Mouse (Mus musculus): ENCODE measurements at regions not wholly inside any gene's neighbourhood (a gene's known extent, or its start where the extent isn't known, plus 50 kb on each side); places are given as distances from the start of the nearest gene placed in this dataset.

- H3K9me3 ChIP-seq (replicated peaks; ENCODE audit: insufficient read depth, low read length) = no peaks in the 10 kb centered on the region
- H3K79me2 ChIP-seq (ENCODE audit: control insufficient read depth, insufficient read depth, low read length, poor library complexity) = no peaks in the 10 kb centered on the region
- no peaks in the 10 kb centered on the region for H3K4me1 ChIP-seq (ENCODE audit: control insufficient read depth in 1 of 2, insufficient read depth in 2 of 2, low read length in 2 of 2)
- H3K9ac ChIP-seq (ENCODE audit: control insufficient read depth, low read depth, low read length, poor library complexity, severe bottlenecking) = no peak overlapping the region
- H3K36me3 ChIP-seq (ENCODE audit: control insufficient read depth in 1 of 2, insufficient read depth in 2 of 2, low read length in 2 of 2) = no peaks in the 10 kb centered on the region
- TF ChIP-seq MAFK (IDR thresholded peaks at IDR 0.05; ENCODE audit: borderline replicate concordance, low read depth, low read length) = no peak
- TF ChIP-seq CTCF (IDR thresholded peaks at IDR 0.05 in 2 of 3, conservative IDR thresholded peaks at IDR 0.05 in 1 of 3; ENCODE audit: control insufficient read depth in 1 of 3, insufficient read depth in 1 of 3, low read depth in 2 of 3, low read length in 3 of 3, poor library complexity in 1 of 3, severe bottlenecking in 1 of 3) = peak; percentile 22 to 35 (median 33); a peak in 4 of 6 replicates
- peak; percentile 3 for TF ChIP-seq RAD21 (IDR thresholded peaks at IDR 0.05; ENCODE audit: low read depth, low read length)
- TF ChIP-seq MAX (IDR thresholded peaks at IDR 0.05; ENCODE audit: low read length) = no peak
- TF ChIP-seq GATA1 (IDR thresholded peaks at IDR 0.05; ENCODE audit: low read depth, low read length) = no peak
- TF ChIP-seq SMC3 (IDR thresholded peaks at IDR 0.05; ENCODE audit: low read depth, low read length) = peak; percentile 27; the same call in 1 of the 2 replicates
- no peak for DNase-seq (ENCODE audit: low read depth, low spot score)
- no peaks in the 10 kb centered on the region for H3K27me3 ChIP-seq (ENCODE audit: control insufficient read depth in 1 of 2, insufficient read depth in 2 of 2, low read length in 2 of 2)
- H3K27ac ChIP-seq (ENCODE audit: control insufficient read depth, low read depth, low read length) = no peak overlapping the region
- H3K4me3 ChIP-seq (ENCODE audit: control insufficient read depth in 1 of 2, insufficient read depth in 1 of 2, low read depth in 2 of 2, low read length in 2 of 2) = no peak overlapping the region
These were observed 289.7 kb upstream of the Kcnab2 start for GRCm38 (mm10) chr4:152767372-152767771.

GRCm38 (mm10) chr4:152763116-152763515 lies 285.4 kb upstream of the Kcnab2 start:
- Histone ChIP-seq H3K79me2 (ENCODE audit: control insufficient read depth, insufficient read depth, low read length, poor library complexity) (no peaks in the 10 kb centered on the region), H3K4me3 (ENCODE audit: control insufficient read depth in 1 of 2, insufficient read depth in 1 of 2, low read depth in 2 of 2, low read length in 2 of 2) (no peak overlapping the region), H3K27ac (ENCODE audit: control insufficient read depth, low read depth, low read length) (no peak overlapping the region), H3K4me1 (ENCODE audit: control insufficient read depth in 1 of 2, insufficient read depth in 2 of 2, low read length in 2 of 2) (no peaks in the 10 kb centered on the region), H3K9ac (ENCODE audit: control insufficient read depth, low read depth, low read length, poor library complexity, severe bottlenecking) (no peak overlapping the region), H3K27me3 (ENCODE audit: control insufficient read depth in 1 of 2, insufficient read depth in 2 of 2, low read length in 2 of 2) (no peaks in the 10 kb centered on the region), H3K36me3 (ENCODE audit: control insufficient read depth in 1 of 2, insufficient read depth in 2 of 2, low read length in 2 of 2) (no peaks in the 10 kb centered on the region), H3K9me3 (replicated peaks; ENCODE audit: insufficient read depth, low read length) (no peaks in the 10 kb centered on the region)
- no peak for DNase-seq (ENCODE audit: low read depth, low spot score)
- TF ChIP-seq NRF1 (IDR thresholded peaks at IDR 0.05; ENCODE audit: insufficient read depth, low read depth, low read length, poor library complexity, severe bottlenecking) (no peak), KAT2A (conservative IDR thresholded peaks at IDR 0.05; ENCODE audit: low read depth, low read length) (no peak), EP300 (IDR thresholded peaks at IDR 0.05; ENCODE audit: low read depth in 1 of 2, low read length in 2 of 2) (no peak), HCFC1 (IDR thresholded peaks at IDR 0.05; ENCODE audit: low read depth, low read length) (no peak), CHD2 (IDR thresholded peaks at IDR 0.05; ENCODE audit: low read length) (no peak), SMC3 (IDR thresholded peaks at IDR 0.05; ENCODE audit: low read depth, low read length) (no peak), POLR2AphosphoS5 (IDR thresholded peaks at IDR 0.05; ENCODE audit: borderline replicate concordance, low read depth, low read length) (no peak), ZKSCAN1 (IDR thresholded peaks at IDR 0.05; ENCODE audit: low read depth, low read length) (no peak), POLR2AphosphoS2 (IDR thresholded peaks at IDR 0.05; ENCODE audit: low read length) (no peak), POLR2A (IDR thresholded peaks at IDR 0.05; ENCODE audit: control insufficient read depth in 1 of 2, insufficient read depth in 1 of 2, low read depth in 1 of 2, low read length in 2 of 2, poor library complexity in 1 of 2) (no peak), RAD21 (IDR thresholded peaks at IDR 0.05; ENCODE audit: low read depth, low read length) (no peak)

GRCm38 (mm10) chr4:152762576-152762975 lies 284.9 kb upstream of the Kcnab2 start:
- Histone ChIP-seq H3K79me2 (ENCODE audit: control insufficient read depth, insufficient read depth, low read length, poor library complexity) (no peaks in the 10 kb centered on the region), H3K9me3 (replicated peaks; ENCODE audit: insufficient read depth, low read length) (no peaks in the 10 kb centered on the region), H3K36me3 (ENCODE audit: control insufficient read depth in 1 of 2, insufficient read depth in 2 of 2, low read length in 2 of 2) (no peaks in the 10 kb centered on the region), H3K9ac (ENCODE audit: control insufficient read depth, low read depth, low read length, poor library complexity, severe bottlenecking) (no peak overlapping the region), H3K27me3 (ENCODE audit: control insufficient read depth in 1 of 2, insufficient read depth in 2 of 2, low read length in 2 of 2) (no peaks in the 10 kb centered on the region), H3K4me3 (ENCODE audit: control insufficient read depth in 1 of 2, insufficient read depth in 1 of 2, low read depth in 2 of 2, low read length in 2 of 2) (no peak overlapping the region), H3K27ac (ENCODE audit: control insufficient read depth, low read depth, low read length) (no peak overlapping the region), H3K4me1 (ENCODE audit: control insufficient read depth in 1 of 2, insufficient read depth in 2 of 2, low read length in 2 of 2) (no peaks in the 10 kb centered on the region)
- no peak for DNase-seq (ENCODE audit: low read depth, low spot score)
- TF ChIP-seq CHD1 (IDR thresholded peaks at IDR 0.05; ENCODE audit: low read depth, low read length) = no peak
- no peak for TF ChIP-seq TAL1 (IDR thresholded peaks at IDR 0.05; ENCODE audit: low read length)
- TF ChIP-seq CHD2 (IDR thresholded peaks at IDR 0.05; ENCODE audit: low read length) = no peak
- no peak for TF ChIP-seq USF1 (IDR thresholded peaks at IDR 0.05; ENCODE audit: low read depth, low read length)
- TF ChIP-seq GABPA (IDR thresholded peaks at IDR 0.05; ENCODE audit: low read depth, low read length) = no peak
- no peak for TF ChIP-seq GATA1 (IDR thresholded peaks at IDR 0.05; ENCODE audit: low read depth, low read length)
- no peak for TF ChIP-seq RCOR1 (IDR thresholded peaks at IDR 0.05; ENCODE audit: low read depth, low read length)
- TF ChIP-seq NELFE (IDR thresholded peaks at IDR 0.05; ENCODE audit: low read depth, low read length) = no peak
- TF ChIP-seq ZC3H11A (IDR thresholded peaks at IDR 0.05; ENCODE audit: low read depth, low read length) = no peak
- TF ChIP-seq SMC3 (IDR thresholded peaks at IDR 0.05; ENCODE audit: low read depth, low read length) = no peak
- no peak for TF ChIP-seq TCF12 (IDR thresholded peaks at IDR 0.05; ENCODE audit: low read depth, low read length)
- TF ChIP-seq POLR2AphosphoS2 (IDR thresholded peaks at IDR 0.05; ENCODE audit: low read length) = no peak
- TF ChIP-seq MAFK (IDR thresholded peaks at IDR 0.05; ENCODE audit: borderline replicate concordance, low read depth, low read length) = no peak
